Mouse (Mus musculus): ENCODE results near the gene Gpx4. TPM values are rescaled to one million over a fixed set of nuclear protein-coding genes. Genes with fewer than 3 reads are reported as not detected.
"Not testable (repeated sequence)": the region's sequence is repeated elsewhere in the genome, so short reads cannot be mapped to it uniquely, and the experiment has no call there.

Gpx4 gene
- polyA plus RNA-seq, 1 experiment: 934 TPM

- H3K27ac ChIP-seq (ENCODE audit: insufficient read depth, low read length): peak overlapping the region; percentile 97
- TF ChIP-seq POLR2A (IDR thresholded peaks at IDR 0.05; ENCODE audit: extremely low read depth, insufficient read depth, low read length): no peak
- TF ChIP-seq CTCF (IDR thresholded peaks at IDR 0.05; ENCODE audit: extremely low read depth, insufficient read depth, low read length): no peak
- peak overlapping the region; percentile 75 for H3K4me3 ChIP-seq (ENCODE audit: insufficient read depth, low read length)
- no peaks in the 10 kb centered on the region; the same call in 1 of the 2 replicates for H3K4me1 ChIP-seq (ENCODE audit: control insufficient read depth, insufficient read depth, low read length)
These were observed 7.2 kb downstream of the Gpx4 start for GRCm38 (mm10) chr10:80053831-80054815.

DNA sequence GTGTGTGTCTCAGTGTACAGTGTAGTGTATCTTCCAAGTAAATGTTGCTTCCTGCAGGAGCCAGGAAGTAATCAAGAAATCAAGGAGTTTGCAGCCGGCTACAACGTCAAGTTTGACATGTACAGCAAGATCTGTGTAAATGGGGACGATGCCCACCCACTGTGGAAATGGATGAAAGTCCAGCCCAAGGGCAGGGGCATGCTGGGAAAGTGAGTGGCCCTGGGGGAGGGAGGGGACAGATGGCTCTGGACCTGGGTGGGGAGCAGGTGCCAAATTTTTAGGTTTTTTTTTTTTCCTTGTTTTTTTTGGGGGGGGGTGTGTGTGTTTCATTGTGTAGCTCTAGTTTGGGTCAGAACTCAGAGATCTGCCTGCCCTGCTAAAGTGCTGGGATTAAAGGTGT lies 7.9 kb downstream of the Gpx4 start:
- not testable (repeated sequence) for H3K27ac ChIP-seq (ENCODE audit: insufficient read depth, low read length)

DNA sequence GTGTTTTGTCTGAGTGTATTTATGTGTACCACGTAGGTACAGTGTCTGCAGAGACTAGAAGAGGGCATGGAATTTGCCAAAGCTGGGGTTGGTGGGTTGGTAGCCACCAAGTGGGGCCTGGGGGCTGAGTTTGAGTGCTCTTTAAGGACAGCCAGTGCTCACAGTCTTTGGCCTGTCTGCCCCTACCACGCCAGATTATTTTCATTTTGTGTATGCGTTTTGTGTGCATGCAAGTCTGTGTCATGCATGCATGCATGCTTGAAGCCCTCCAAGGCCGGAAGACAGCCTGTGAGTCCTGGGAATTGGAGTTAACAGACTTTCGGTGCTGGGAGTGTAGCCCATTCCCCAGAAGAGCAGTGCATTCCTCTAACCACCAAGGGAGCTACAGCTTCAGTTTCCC lies 8.4 kb downstream of the Gpx4 start:
- TF ChIP-seq CTCF (IDR thresholded peaks at IDR 0.05; ENCODE audit: extremely low read depth, insufficient read depth, low read length) (no peak), POLR2A (IDR thresholded peaks at IDR 0.05; ENCODE audit: extremely low read depth, insufficient read depth, low read length) (peak; percentile 13; the same call in 1 of the 2 replicates)
- Histone ChIP-seq H3K4me1 (ENCODE audit: control insufficient read depth, insufficient read depth, low read length) (no peaks in the 10 kb centered on the region; the same call in 1 of the 2 replicates), H3K4me3 (ENCODE audit: insufficient read depth, low read length) (peak overlapping the region; percentile 2; the same call in 1 of the 2 replicates), H3K27ac (ENCODE audit: insufficient read depth, low read length) (no peak overlapping the region)

More for the DNA sequence above, 7.9 kb downstream of the Gpx4 start:
- peak overlapping the region; percentile 75 for H3K4me3 ChIP-seq (ENCODE audit: insufficient read depth, low read length)
- not testable (repeated sequence) for H3K4me1 ChIP-seq (ENCODE audit: control insufficient read depth, insufficient read depth, low read length)

- Histone ChIP-seq H3K27ac (ENCODE audit: insufficient read depth, low read length) (no peak overlapping the region), H3K4me1 (ENCODE audit: control insufficient read depth, insufficient read depth, low read length) (no peaks in the 10 kb centered on the region; the same call in 1 of the 2 replicates), H3K4me3 (ENCODE audit: insufficient read depth, low read length) (no peak overlapping the region; the same call in 1 of the 2 replicates)
- no peak for TF ChIP-seq CTCF (IDR thresholded peaks at IDR 0.05; ENCODE audit: extremely low read depth, insufficient read depth, low read length)
- TF ChIP-seq POLR2A (IDR thresholded peaks at IDR 0.05; ENCODE audit: extremely low read depth, insufficient read depth, low read length): no peak
These were observed 8.9 kb downstream of the Gpx4 start for GRCm38 (mm10) chr10:80055891-80056290.

DNA sequence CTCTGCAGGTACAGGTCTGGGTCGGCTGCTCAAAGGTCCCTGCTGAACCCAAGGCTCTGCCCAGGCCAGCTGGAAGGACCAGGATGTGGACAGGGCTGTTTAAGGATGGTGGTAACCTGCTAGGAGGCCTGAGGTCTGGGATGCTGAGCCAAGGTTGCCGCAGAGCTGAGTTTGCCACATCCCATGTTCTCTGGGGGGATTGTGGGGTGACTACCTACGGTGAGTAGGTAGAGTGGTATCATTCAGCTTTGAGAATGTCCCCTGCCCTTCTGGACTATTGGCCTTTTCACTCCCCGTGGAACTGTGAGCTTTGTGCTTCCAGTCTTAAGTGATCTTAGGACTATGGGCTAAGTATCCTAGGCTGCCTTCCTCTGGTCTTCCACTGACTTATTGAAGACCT lies 9.5 kb downstream of the Gpx4 start:
- no peak overlapping the region for H3K4me3 ChIP-seq (ENCODE audit: insufficient read depth, low read length)
- TF ChIP-seq POLR2A (IDR thresholded peaks at IDR 0.05; ENCODE audit: extremely low read depth, insufficient read depth, low read length): no peak
- no peak for TF ChIP-seq CTCF (IDR thresholded peaks at IDR 0.05; ENCODE audit: extremely low read depth, insufficient read depth, low read length)
- H3K27ac ChIP-seq (ENCODE audit: insufficient read depth, low read length): no peak overlapping the region
- no peaks in the 10 kb centered on the region; the same call in 1 of the 2 replicates for H3K4me1 ChIP-seq (ENCODE audit: control insufficient read depth, insufficient read depth, low read length)

DNA sequence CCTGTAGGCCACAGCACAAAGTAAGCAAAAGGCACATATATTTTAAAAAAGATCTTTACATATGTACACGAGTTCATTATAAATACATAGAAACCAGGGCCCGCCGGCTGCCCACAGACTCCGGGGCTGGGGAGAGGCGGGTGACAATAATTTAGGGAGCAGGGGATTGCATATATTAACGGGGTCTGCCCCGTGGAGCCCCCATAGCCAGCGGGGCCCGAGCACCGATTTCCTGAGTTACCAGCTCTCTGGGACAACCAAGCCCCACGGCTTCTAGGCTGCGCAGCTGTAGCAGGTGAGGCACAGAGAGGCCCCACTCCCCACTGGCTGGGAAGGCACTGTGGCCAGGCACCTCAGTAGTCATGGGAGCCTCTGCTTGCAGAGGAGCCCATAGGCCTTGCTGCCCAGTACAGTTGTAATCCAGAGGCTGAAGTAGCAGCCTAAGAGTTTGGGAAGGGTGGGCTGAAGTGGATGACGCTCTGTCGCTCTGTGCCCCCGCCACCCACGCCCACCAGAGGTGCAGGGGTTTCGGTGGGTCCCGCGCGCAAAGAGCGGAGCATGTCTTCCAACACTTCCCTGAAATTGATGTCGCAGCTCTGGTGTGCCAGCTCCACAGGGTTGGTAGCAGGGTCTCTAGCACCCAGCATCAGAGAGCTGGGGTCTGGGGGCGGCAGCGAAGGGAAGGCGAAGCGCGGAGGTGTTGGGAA lies 10.2 kb downstream of the Gpx4 start:
- Histone ChIP-seq H3K4me3 (ENCODE audit: insufficient read depth, low read length) (no peak overlapping the region), H3K27ac (ENCODE audit: insufficient read depth, low read length) (no peak overlapping the region)
- TF ChIP-seq POLR2A (IDR thresholded peaks at IDR 0.05; ENCODE audit: extremely low read depth, insufficient read depth, low read length) (no peak), CTCF (IDR thresholded peaks at IDR 0.05; ENCODE audit: extremely low read depth, insufficient read depth, low read length) (no peak)

DNA sequence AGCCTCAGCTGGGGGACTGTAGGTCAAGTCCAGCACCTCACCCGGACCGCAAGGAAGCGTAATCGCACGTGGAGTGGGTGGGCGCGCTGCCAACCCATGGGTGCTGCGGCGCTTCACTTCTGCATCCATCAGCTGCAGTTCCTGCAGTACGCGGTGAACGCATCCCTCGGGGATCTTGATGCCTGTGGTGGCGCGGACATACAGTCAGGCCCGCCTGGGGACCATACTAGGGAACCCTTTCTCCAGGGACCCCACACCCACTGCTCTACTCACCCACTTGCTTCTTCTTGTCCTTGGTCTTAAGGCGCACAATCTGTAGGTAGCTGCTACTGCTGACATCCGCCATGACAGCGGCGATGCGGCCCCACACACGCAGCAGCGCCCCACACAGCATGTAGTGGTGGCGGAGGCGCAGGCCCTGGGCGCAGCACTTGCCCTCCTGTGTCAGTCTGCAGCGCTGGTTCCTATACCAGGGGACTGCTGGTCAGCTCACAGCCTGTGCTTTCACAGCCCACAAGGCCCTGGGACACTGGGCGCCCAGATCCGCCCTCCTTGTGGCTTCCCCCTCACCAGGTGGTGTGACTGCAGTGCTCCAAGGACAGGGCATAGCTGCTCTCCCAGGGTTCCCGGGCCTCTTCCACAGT lies 10.8 kb downstream of the Gpx4 start:
- TF ChIP-seq POLR2A (IDR thresholded peaks at IDR 0.05; ENCODE audit: extremely low read depth, insufficient read depth, low read length): no peak
- no peak for TF ChIP-seq CTCF (IDR thresholded peaks at IDR 0.05; ENCODE audit: extremely low read depth, insufficient read depth, low read length)
- no peak overlapping the region for H3K4me3 ChIP-seq (ENCODE audit: insufficient read depth, low read length)
- H3K4me1 ChIP-seq (ENCODE audit: control insufficient read depth, insufficient read depth, low read length): no peaks in the 10 kb centered on the region; the same call in 1 of the 2 replicates
- no peak overlapping the region for H3K27ac ChIP-seq (ENCODE audit: insufficient read depth, low read length)

More for the DNA sequence above, 10.2 kb downstream of the Gpx4 start:
- no peaks in the 10 kb centered on the region; the same call in 1 of the 2 replicates for H3K4me1 ChIP-seq (ENCODE audit: control insufficient read depth, insufficient read depth, low read length)

- no peak overlapping the region for H3K27ac ChIP-seq (ENCODE audit: insufficient read depth, low read length)
- no peaks in the 10 kb centered on the region for H3K4me1 ChIP-seq (ENCODE audit: control insufficient read depth, insufficient read depth, low read length)
- H3K4me3 ChIP-seq (ENCODE audit: insufficient read depth, low read length): no peak overlapping the region
- TF ChIP-seq CTCF (IDR thresholded peaks at IDR 0.05; ENCODE audit: extremely low read depth, insufficient read depth, low read length) (no peak), POLR2A (IDR thresholded peaks at IDR 0.05; ENCODE audit: extremely low read depth, insufficient read depth, low read length) (no peak)
These were observed 16.1 kb downstream of the Gpx4 start for GRCm38 (mm10) chr10:80063104-80063503.

Measured in cortical plate, adult 2 months (tissue).